Mouse (Mus musculus): ENCODE measurements around the gene Nmt1. TPM values are rescaled to one million over a fixed set of nuclear protein-coding genes. Genes with fewer than 3 reads are reported as not detected.

Nmt1 gene
- total RNA-seq, 2 experiments from 2014 or later, result 169 to 173 TPM

- no peak for DNase-seq (ENCODE audit: low spot score in 2 of 2)
- Histone ChIP-seq H3K27ac (peak overlapping the region; percentile 52; the same call in 1 of the 2 replicates), H3K4me3 (no peak overlapping the region)
- TF ChIP-seq CTCF (conservative IDR thresholded peaks at IDR 0.05), result no peak
Observed at GRCm38 (mm10) chr11:103056636-103057035, 28.6 kb downstream of the Nmt1 start.

GRCm38 (mm10) chr11:103058499-103059085 lies 30.6 kb downstream of the Nmt1 start:
- TF ChIP-seq CTCF (conservative IDR thresholded peaks at IDR 0.05), result no peak; the same call in 1 of the 2 replicates
- Histone ChIP-seq H3K4me3 (no peak overlapping the region), H3K27ac (peak overlapping the region; percentile 61; the same call in 1 of the 2 replicates)
- no peak for DNase-seq (ENCODE audit: low spot score in 2 of 2)

- 0 out of 2 replicates have a peak overlapping the region, but pooled peaks have one; percentile 11 for H3K27ac ChIP-seq
- no peak for DNase-seq (ENCODE audit: low spot score in 2 of 2)
- no peak overlapping the region for H3K4me3 ChIP-seq
- no peak for TF ChIP-seq CTCF (conservative IDR thresholded peaks at IDR 0.05)
Observed at GRCm38 (mm10) chr11:103066191-103067050, 38.4 kb downstream of the Nmt1 start.

- no peak for TF ChIP-seq CTCF (conservative IDR thresholded peaks at IDR 0.05)
- H3K27ac ChIP-seq, result no peak overlapping the region; the same call in 1 of the 2 replicates
- no peak overlapping the region for H3K4me3 ChIP-seq
- peak in 1 of 2 experiments; percentile 8 for DNase-seq (ENCODE audit: low spot score in 2 of 2)
Observed at GRCm38 (mm10) chr11:103067051-103067361, 39.0 kb downstream of the Nmt1 start.

GRCm38 (mm10) chr11:103067457-103068001 lies 39.5 kb downstream of the Nmt1 start:
- DNase-seq (ENCODE audit: low spot score in 2 of 2), result peak in 1 of 2 experiments; percentile 9
- Histone ChIP-seq H3K27ac (peak overlapping the region; percentile 43; the same call in 1 of the 2 replicates), H3K4me3 (no peak overlapping the region)
- no peak for TF ChIP-seq CTCF (conservative IDR thresholded peaks at IDR 0.05)

GRCm38 (mm10) chr11:103068272-103068671 lies 40.3 kb downstream of the Nmt1 start:
- DNase-seq (ENCODE audit: low spot score in 2 of 2), result peak in 1 of 2 experiments; percentile 9
- Histone ChIP-seq H3K4me3 (no peak overlapping the region), H3K27ac (peak overlapping the region; percentile 43; the same call in 1 of the 2 replicates)
- TF ChIP-seq CTCF (conservative IDR thresholded peaks at IDR 0.05), result no peak

GRCm38 (mm10) chr11:103068884-103069283 lies 40.9 kb downstream of the Nmt1 start:
- Histone ChIP-seq H3K27ac (no peak overlapping the region), H3K4me3 (no peak overlapping the region)
- no peak for TF ChIP-seq CTCF (conservative IDR thresholded peaks at IDR 0.05)
- DNase-seq (ENCODE audit: low spot score in 2 of 2), result peak in 1 of 2 experiments; percentile 6

GRCm38 (mm10) chr11:103069731-103070130 lies 41.7 kb downstream of the Nmt1 start:
- Histone ChIP-seq H3K4me3 (no peak overlapping the region), H3K27ac (no peak overlapping the region)
- no peak for TF ChIP-seq CTCF (conservative IDR thresholded peaks at IDR 0.05)
- DNase-seq (ENCODE audit: low spot score in 2 of 2), result peak in 1 of 2 experiments; percentile 8

- Histone ChIP-seq H3K27ac (no peak overlapping the region), H3K4me3 (no peak overlapping the region)
- TF ChIP-seq CTCF (conservative IDR thresholded peaks at IDR 0.05), result no peak
- peak in 1 of 2 experiments; percentile 8 for DNase-seq (ENCODE audit: low spot score in 2 of 2)
Observed at GRCm38 (mm10) chr11:103070322-103070880, 42.4 kb downstream of the Nmt1 start.

GRCm38 (mm10) chr11:103073671-103074070 lies 45.7 kb downstream of the Nmt1 start:
- H3K27ac ChIP-seq, result no peak overlapping the region
- H3K4me3 ChIP-seq, result no peak overlapping the region
- TF ChIP-seq CTCF (conservative IDR thresholded peaks at IDR 0.05), result no peak
- DNase-seq (ENCODE audit: low spot score in 2 of 2), result peak in 1 of 2 experiments; percentile 9

GRCm38 (mm10) chr11:103074121-103074650 lies 46.2 kb downstream of the Nmt1 start:
- TF ChIP-seq CTCF (conservative IDR thresholded peaks at IDR 0.05), result no peak
- DNase-seq (ENCODE audit: low spot score in 2 of 2), result no peak

GRCm38 (mm10) chr11:103074796-103075323 lies 46.9 kb downstream of the Nmt1 start:
- no peak for DNase-seq (ENCODE audit: low spot score in 2 of 2)
- TF ChIP-seq CTCF (conservative IDR thresholded peaks at IDR 0.05), result no peak
- H3K27ac ChIP-seq, result peak overlapping the region; percentile 3; the same call in 1 of the 2 replicates
- no peak overlapping the region for H3K4me3 ChIP-seq

More at GRCm38 (mm10) chr11:103074121-103074650, 46.2 kb downstream of the Nmt1 start:
- Histone ChIP-seq H3K27ac (no peak overlapping the region; the same call in 1 of the 2 replicates), H3K4me3 (no peak overlapping the region)
